Mouse (Mus musculus) retina, postnatal 1 day (tissue): ENCODE measurements at regions not wholly inside any gene's neighbourhood (a gene's known extent, or its start where the extent isn't known, plus 50 kb on each side); places are given as distances from the start of the nearest gene placed in this dataset.

Experiments used
- DNase-seq: peaks from one replicate; pipeline ENCODE4 v3.0.0-alpha.2; 2012

DNA sequence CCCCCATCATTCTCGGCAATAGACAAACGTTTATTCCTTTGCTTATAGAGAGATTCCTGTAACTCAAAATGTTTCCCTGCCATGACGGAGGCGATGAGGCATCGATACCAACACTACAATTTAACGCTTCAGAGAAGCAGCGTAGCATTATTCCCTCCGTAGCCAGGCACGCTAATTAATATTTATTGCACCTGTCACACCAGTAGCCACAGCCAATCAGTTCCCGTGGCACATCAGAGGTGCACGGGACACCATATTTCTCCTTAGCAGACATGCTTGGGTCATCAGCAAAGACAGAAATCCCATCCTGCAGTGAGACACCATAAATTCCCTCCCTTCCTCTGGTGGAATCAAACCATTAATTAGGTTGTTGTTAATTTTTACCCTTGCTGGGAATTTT is 399.8 kb upstream of the Tmpo start:
- no peak for DNase-seq

DNA sequence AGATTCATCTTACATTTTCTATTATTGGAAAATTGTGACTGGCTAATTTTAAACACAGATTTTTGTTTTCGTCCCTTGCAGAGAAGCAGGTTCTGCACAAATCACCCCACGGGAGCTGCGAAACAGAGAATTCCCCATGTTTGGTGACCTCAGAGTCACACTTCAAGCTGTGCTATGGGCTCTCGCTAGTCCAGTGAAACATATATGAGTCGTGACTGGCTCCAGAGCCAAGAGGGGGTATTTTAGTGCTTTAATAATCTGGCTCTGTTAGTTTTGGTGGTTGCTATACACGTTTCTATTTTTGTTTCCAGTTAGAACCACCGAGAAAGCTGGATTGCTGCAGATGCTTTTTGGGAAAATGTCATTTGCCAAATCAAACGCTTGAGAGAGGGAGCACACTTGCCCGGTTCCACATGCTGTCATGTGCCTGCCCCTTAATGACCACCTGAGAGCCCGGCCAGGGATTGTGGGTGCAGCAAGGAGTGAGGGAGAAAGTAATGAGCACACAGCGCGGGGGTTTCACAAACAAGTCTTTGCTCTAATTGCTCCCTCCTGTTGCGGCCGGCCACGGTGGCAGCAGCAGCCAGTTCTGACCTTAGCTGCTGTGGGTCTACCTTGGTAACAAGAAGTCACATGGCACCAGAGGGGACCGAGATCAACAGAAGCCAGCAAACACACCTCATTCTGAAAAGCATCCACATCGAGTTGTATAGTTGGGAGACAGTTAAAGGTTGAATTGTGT is 394.4 kb upstream of the Tmpo start:
- no peak for DNase-seq

DNA sequence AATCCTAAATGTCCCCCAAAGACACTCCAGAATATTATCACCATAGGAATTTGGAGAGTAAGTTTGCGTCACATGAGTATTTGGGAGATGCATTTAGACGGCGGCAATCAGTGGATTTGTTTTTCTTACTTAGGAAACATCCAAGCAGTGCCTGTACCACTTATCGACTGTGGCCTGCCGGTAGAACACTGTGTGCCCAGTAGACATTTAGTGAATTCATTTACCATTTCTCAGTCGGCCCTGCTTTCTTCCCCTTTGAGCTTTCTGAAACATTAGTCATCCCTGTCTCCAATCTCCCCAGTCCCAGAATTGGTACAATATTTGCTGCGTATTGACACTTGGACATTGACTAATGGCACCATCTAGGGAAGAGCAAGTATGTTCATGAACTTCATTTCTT is 391.7 kb upstream of the Tmpo start:
- DNase-seq = no peak

DNA sequence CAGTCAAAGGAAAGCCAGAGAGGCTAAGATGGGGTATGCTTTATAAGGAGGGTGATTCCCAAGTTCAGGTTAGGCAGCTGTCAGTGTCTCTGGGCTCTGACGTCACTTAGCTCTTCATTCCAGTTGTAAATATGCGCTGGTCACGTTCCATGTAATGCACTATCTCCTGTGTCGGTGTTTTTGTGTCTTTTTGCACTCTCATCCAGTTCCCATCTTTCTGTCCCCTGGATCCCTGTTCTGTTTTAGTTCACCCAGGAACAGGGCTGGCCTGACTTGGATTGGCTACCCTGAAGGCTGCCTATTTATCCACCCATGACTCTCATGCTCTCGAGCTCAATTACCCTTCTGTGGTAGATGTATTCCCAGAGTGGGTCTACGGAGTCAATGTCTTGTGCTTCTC is 387.9 kb upstream of the Tmpo start:
- no peak for DNase-seq

DNA sequence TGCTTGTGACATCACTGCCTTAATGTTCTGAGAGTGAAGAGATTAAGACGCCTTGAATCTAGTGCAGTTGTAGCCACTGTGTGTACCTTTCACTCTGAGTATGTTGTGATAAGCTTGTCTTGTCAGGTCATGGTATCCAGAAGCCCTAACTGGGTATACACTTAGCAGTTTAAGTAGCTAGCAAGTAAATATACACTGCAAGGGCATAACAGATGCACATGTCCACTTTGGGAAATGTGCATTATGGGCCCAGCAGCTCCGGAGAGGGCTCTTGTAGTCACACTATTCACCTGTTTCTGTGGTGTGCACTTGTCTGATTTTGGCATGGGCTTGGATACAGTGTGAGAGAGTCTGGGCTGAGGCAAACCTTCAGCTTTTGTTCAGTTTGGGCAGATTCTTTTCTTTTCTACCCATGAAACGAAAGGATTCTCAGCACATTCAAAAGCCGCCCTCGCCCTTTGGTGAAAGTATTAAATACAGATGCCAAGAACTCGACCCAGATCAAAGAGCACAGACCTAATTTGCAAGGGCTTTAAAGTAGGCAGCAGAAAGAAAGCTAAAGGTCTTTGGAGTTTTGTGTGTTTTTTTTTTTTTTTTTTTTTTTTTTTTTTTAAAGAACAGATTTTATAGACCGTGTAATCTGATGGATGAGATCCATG is 385.1 kb upstream of the Tmpo start:
- DNase-seq = no peak

DNA sequence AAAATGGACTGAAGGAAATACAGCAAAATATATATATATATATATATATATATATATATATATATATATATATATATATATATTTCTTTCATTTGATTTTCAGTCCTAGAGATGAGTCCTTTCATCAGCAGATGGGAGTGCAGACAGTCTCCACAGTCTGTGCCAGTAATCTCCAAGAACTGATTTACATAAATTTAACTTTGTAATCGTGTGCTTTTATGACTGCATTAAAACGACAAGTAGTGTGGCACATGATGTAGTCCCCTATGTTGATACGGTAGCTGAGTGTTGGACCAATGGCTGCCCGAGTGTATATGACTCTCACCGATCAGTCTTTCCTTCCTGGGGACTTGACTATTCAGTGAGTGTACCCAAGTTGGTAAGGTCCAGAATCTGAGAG is 378.2 kb upstream of the Tmpo start:
- DNase-seq = no peak

DNA sequence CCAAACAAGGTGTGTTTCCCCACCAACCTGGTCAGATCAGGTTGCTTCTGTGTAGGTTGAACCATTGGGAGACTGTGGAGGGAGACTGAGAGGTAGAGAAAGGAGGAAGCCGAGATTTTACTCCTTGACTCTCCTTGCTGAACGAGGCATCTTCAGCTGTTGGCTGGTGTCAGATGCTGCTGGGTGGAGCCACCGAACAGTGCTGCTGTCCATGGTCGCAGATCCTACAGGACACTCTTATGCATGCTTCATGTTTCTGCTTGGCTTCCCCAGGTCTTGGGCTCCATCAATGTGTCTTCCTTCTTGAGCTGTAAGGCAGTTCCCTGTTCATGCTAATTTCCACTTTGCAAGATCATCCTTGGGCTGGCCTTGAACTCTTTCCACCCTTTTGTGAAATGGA is 367.0 kb upstream of the Tmpo start:
- no peak for DNase-seq

DNA sequence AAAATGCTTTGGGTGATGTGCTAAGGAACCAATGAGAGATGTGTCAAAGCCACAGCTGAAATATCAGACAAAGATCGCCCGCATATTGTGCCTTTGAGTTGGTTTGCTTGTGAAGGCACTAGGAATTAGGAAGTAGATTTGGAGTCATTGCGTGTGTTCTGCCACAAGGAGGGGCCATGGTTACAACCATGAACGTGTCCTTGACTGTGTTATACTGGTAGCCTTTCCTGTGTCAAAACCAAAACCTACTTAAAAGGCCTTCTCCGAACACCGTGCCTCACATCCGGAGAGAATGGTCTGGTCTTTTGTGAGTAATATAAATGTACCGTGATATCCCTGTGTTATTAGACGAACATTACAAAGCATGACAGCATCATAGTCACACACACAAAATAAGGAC is 365.0 kb upstream of the Tmpo start:
- DNase-seq = peak; percentile 67

DNA sequence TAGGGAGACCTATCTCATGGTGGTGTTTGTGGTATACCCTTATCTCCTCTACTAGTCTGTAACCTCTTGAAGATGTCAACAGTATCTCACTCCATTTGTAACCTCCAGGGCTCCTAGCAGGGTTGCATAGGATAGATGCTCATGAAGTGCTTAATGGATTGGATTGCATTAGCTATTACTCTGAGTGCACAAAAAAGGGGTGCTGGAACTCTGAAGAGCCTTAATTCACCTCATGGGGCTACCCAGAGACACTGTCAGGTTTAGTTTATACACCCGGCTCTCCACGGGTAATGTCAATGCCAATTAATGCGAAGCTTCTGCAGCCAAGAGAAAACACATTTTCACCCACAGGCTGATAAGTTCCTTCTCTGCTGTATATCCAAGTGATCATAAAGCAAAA is 364.3 kb upstream of the Tmpo start:
- DNase-seq = peak; percentile 26

DNA sequence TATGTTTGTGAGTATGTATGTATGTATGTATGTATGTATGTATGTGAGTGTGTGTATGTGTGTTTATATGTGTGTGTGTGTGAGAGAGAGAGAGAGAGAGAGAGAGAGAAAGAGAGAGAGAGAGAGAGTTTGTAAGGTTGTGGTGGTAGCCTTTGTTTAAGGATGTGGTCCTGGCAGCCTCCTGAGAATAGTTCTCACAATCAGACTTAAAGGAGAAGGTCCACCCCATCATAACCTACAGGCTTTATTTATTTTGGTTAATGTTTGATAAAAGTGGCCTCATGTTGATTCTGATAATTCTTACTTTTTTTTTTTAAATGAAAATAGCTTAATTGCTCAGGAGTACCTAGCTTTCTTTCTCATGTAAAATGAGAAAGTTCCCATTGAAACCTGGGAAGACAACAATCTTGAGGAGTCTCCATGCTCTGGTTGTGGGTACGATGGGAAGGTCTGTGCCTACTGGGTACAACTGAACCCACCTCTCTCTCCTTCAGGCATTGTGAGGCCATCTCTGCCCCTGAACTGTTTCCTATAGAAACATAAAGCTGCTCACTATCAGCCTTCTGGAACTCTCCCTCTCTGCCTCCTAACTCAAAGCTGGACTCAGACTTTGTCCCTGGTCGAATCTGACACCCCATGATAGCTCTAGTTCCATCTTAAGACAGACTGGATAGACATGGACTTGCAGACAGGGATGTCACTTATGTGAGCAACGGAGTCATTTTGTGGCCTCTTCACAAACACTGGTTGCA is 362.2 kb upstream of the Tmpo start:
- DNase-seq = no peak

DNA sequence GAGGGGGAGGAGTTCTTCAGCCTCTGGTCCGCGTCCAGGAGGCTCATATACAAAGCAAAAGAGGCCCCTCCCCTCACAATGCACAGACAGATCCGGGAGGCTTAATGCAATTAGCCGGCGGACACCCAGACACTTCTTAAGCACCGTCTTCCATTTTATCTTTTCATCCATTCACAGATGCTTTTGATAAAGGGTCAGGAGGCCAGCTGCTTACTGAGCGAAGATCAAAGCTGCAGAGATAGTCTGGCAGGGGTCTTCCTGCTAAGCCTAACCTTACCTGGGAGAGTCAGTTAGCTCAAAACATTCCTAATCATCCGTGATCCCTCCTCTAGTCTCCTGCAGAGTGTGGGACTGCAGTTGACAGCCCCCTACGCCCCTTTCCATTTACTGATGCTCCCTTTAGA is 361.1 kb upstream of the Tmpo start:
- DNase-seq = peak; percentile 61

DNA sequence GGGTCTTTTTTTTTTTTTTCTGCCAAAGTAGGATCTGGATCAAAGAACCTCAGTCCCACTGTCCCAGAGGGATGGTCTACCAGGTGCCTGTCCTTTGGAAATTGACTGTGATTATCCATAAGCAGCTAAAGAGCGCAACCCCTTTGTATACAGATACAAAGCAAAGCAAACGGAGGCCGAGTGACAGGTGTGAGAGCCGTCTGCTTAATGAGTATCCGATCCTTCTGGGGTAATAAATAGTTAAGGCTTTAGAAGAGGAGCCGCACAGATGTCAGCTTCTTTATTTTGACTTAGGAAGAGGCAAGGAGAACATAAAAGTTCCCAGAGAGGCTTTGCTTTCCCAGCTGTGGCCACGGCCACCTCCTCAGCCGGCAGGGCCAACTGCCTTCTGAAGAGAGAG is 356.1 kb upstream of the Tmpo start:
- DNase-seq = peak; percentile 9

DNA sequence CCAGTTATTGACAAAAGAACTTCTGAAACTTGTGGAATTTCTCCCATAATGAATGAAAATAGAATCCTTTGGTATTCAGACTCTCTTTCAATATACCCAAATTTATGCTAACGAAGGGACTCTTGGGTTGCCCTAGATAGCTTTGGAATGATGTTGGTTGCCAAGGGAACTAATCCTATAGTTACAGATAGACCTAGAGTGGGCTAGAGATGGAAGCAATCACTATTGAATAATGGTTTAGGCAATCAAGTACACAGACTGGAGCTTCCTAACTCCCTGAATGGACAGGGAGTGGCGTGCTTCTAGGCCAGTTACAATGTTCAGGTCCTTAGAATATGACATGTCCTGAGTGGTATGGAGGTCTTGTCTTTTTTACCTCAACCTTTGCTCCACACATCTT is 354.3 kb upstream of the Tmpo start:
- DNase-seq = peak; percentile 20

DNA sequence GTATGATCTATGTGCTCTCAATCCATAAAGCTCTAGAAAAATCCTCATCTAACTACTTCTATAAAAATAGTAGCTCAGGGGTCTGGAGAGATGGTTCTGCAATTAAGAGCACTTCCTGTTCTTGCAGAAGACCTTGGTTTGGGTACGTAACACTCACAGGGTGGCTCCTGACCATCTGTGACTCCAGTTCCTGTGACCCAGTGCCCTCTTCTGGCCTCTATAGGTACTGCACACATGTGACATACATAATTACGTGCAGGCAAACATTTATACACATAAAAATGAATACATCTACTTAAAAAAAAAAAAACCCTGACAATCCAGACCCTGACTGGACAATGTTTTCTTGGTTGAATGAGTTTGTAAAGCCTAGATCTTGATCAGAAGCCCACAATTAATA is 347.2 kb upstream of the Tmpo start:
- DNase-seq = no peak

DNA sequence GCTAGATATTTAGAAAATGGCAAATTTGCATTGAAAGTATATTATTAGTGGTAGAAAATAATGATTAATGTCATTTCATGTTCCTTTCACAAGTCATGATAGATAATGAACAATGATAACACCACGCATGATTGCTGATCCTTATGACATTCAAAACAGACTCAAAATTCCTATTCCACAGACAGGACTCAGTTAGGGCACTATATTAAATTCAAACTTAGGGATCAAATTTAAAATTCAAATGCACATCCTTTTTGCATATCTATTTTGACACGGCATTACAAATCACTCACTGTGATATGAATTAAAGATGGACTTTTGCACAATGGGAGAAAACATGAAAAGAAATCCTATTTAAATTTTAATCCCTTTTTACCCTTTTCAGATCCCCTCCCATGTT is 340.1 kb upstream of the Tmpo start:
- DNase-seq = no peak

DNA sequence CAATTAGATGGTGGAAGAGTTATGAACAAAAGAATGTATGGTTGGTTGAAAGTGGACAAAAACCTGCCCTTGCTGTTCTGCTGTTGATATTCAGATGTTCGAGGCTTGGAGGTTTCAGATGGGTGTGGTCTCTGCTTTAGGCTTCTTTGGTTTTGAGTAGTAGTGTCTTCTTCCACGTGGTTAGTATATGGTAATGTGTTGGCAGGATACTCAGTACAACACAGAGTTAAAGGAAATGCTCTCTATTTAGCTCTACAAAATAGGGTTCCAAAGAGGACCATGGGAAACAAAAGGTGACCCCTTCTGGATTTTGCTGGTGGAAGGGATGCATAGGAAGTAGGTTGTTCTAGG is 333.9 kb upstream of the Tmpo start:
- no peak for DNase-seq

DNA sequence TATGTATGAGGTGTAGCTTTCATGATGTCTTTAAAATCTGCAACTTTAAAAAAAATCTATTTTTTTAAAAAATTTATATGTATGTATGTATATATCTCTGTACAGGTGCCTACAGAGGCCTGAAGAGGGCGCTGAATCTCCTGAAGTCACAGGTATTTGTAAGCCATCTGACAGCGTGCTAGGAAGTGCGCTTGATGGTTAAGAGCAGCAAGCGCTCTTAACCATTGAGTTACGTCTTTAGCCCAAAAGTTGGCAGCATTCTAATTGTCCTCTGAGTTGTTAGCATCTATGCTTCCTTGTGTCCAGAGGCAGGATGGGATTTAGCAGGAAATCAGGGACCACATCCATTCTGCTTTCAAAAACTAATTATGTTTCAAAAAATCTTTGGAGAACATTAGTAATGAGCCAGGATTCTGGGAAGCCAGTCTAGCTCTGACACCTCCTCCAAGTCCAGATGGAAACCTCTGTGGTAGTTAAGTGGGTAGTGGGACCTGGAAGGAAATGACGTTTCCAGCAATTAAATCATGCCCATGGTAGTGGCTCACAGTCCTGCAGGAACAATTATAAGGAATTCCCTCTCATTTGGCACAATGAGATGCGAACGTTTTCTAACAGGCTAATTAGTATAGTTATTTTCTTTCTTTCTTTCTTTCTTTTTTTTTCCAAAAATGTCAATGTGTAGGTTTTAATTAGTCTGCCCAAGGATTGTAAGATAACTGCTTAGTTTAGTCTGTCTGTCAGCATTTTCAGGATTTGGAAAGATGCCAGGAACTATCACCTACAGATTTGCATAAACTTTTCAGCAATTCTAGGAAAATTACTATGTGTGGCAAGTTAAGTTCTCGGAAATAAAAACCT is 333.3 kb upstream of the Tmpo start:
- DNase-seq = no peak

DNA sequence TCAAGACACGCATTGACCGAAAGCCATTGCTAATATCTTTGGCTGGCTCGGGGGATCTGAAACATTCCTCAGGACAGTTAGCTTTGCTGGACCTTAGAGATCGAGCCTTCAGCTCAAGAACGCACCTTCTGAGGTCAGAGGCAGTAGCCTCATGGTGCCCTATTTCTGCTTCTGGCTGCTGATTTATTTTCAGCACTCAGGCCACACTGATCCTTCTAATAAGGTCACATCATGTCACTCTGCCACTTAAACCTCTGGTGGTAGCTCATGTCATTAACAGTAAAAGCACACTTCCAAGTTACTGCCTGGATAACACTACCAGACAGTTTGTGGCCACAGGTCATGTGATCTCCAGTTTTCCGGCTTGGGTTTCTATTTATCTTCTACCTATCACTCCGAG is 325.9 kb upstream of the Tmpo start:
- DNase-seq = no peak

DNA sequence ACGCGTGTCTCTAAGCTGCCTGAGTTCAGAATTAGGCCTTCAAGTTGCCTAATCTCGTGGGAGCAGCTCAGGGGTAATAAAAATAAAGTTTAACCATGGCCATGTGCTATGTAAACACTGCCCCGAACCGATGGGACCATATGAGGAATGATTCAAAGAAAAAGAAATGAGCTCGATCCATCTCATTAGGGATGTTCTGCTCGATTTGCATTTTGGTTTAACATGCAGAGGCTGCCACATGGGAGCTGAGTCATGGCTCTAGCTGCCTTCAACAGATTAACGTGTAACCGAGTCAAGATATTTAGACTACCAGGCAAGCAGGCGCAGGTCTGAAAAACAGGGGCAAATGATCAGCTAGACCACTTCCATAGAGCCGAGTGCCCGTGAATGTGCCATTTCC is 323.8 kb upstream of the Tmpo start:
- DNase-seq = no peak

DNA sequence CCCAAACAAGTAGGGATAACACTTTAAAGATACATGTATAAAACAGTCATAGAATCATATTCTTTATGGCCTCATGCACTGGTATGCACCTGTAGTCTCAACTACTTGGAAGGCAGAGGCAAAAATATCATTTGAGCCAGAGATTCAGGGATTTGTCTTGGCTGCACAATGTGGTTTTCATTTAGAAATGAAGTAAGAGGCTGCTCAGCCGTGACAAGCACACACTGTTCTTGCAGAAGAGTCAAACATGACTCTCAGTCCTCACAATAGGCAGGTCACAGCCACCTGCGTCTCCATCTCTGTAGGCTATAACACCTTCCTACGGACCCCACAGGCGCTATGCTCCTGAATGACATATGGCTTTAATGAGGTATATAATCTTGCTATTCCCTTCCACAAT is 317.4 kb upstream of the Tmpo start:
- no peak for DNase-seq

DNA sequence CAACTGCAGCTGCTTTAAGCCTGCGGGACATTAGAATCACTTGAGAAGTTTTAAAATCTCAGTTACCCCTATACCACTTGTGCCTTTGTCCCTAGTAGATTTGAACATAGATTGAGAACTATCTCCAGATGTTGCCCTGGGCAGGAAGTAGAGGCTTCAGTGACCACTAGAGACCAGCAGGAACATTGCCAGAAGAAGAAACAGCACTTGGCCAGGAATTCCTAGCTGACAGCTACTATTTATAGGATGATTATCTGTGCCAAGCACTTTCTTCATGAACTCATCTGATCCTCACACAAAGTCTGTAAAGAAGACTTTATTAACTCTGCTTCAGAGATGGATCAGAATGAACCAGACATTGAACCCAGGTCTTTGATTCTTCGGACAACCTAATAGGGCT is 283.6 kb upstream of the Tmpo start:
- no peak for DNase-seq

DNA sequence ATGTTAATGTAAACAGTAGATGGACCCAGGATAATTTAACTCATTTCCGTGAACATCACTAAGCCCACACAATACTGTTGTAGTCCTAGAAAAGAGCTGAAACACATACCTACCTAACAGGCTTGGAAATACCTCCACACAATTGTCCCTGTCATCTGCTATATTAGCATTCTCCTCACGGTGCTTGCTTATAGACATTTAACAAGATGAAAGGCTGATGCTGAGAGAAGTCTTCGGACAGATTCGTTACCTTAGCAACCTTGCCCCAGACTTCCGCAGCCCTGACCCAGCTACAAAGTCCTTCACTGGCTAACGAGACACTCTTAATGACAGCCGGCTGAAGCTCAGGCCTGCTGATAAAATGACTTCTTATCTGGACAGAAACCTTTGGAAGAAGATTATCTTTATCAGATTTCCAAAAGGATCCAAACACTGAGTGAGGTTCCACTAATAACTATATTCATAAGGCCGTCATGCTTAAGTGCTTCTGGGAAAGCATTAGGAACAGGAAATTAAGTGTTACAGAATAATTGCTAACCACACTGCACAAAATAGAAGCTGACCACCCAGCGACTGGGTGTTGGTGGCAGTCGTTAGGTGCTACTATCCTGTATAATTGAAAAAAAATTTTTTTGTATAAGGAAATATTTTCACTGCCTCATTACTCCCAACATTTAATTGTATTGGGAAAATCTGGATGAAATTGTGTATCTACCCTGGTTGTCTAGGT is 267.0 kb upstream of the Tmpo start:
- peak; percentile 68 for DNase-seq

DNA sequence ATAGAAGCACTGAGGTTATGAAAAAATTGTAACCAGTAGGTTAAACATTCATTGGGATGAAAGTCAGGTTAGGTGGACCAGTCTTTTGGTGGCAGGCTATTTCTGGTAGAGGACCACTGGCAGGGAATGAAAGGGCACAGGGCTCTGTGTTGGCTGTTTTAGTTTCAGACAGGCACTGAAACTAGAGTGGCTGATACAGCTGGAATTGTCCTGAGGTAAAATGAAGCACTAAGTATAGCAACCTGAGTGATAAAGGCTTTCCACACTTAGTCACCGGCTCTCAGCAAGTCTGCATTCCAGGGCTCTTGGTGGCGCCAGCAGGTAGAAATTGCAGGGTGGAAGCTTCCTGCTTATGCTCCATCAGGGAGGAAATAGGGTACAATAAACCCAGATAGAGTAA is 262.2 kb upstream of the Tmpo start:
- DNase-seq = no peak
